Mouse (Mus musculus) liver, adult 2 months (tissue): ENCODE measurements around the gene Rela. TPM values are rescaled to one million over a fixed set of nuclear protein-coding genes. Genes with fewer than 3 reads are reported as not detected.

Experiments used
- DNase-seq: peaks from one replicate; pipeline ENCODE4 v3.0.0-alpha.2; 2011; ENCODE audit warnings: low read depth, low spot score; ENCODE audit errors: extremely low read depth
- H3K27ac ChIP-seq: fragments of 200-500 bp; replicated peaks from 2 replicates; pipeline ENCODE4 v1.5.1; 2012; ENCODE audit warnings: low read depth, mild to moderate bottlenecking, control low read depth, inconsistent platforms, low read length; ENCODE audit not compliant: insufficient read depth
- H3K27me3 ChIP-seq: fragments of 200-500 bp; 2 replicates; pipeline ENCODE4 v1.6.1; 2012; ENCODE audit warnings: mild to moderate bottlenecking, moderate library complexity, low read length, inconsistent platforms; ENCODE audit not compliant: control insufficient read depth, insufficient read depth
- H3K36me3 ChIP-seq: fragments of 200-500 bp; 2 replicates; pipeline ENCODE4 v1.6.1; 2012; ENCODE audit warnings: low read length, inconsistent platforms; ENCODE audit not compliant: control insufficient read depth, insufficient read depth
- H3K4me1 ChIP-seq: fragments of 200-500 bp; 2 replicates; pipeline ENCODE4 v1.6.1; 2011; ENCODE audit warnings: low read length; ENCODE audit not compliant: control insufficient read depth, insufficient read depth
- H3K4me3 ChIP-seq: fragments of 200-500 bp; 2 replicates; pipeline ENCODE4 v1.5.1; 2011; ENCODE audit warnings: low read depth, mild to moderate bottlenecking, control low read depth, low read length, moderate library complexity; ENCODE audit not compliant: insufficient read depth
- H3K79me2 ChIP-seq: fragments of 200-500 bp; 2 replicates; pipeline ENCODE4 v1.6.1; 2012; ENCODE audit warnings: inconsistent platforms, mild to moderate bottlenecking, low read length, moderate library complexity; ENCODE audit not compliant: control insufficient read depth, insufficient read depth
- H3K9ac ChIP-seq: fragments of 200-500 bp; 2 replicates; pipeline ENCODE4 v1.6.1; 2012; ENCODE audit warnings: low read depth, mild to moderate bottlenecking, control low read depth, inconsistent platforms, low read length
- CTCF ChIP-seq: fragments of 200-500 bp; IDR thresholded peaks from 2 replicates; pipeline ENCODE4 v1.5.1; 2011; ENCODE audit warnings: low read depth, low read length, control low read depth
- POLR2A ChIP-seq: fragments of 200-500 bp; IDR thresholded peaks from 2 replicates; pipeline ENCODE4 v1.6.1; 2011; ENCODE audit warnings: low read length, control low read depth; ENCODE audit not compliant: insufficient read depth; ENCODE audit errors: extremely low read depth
- WGBS: fragments of 180-500 bp; shearing (Covaris S2); methylation state at CpG from one replicate; pipeline ENCODE4 v1.1.7; 2018; 5-methylcytosine and 5-hydroxymethylcytosine counted together
- polyA plus RNA-seq: library from polyadenylated mRNA; depleted of rRNA; stranded (reverse); fragments of >200 nt; gene quantifications from 2 replicates; pipeline ENCODE4 v1.2.3, GENCODE M21; 2012
- total RNA-seq: library from RNA; depleted of rRNA; stranded (reverse); fragments of >200 nt; gene quantifications from 2 replicates; pipeline ENCODE4 v1.2.3, GENCODE M21; 2014

The Rela gene
- total and polyA plus RNA-seq, 2 experiments: 7.6 to 65.7 TPM

- H3K79me2 ChIP-seq: no peaks in the 10 kb centered on the region
- no peak overlapping the region for H3K9ac ChIP-seq
- no peak for DNase-seq
- WGBS: 90% methylated on average over 6 of the region's 6 CpGs
- no peak for TF ChIP-seq POLR2A
- H3K4me1 ChIP-seq: peaks cover 17% of the 10 kb centered on the region
- no peak overlapping the region for H3K4me3 ChIP-seq
- H3K27ac ChIP-seq: no peak overlapping the region
- H3K27me3 ChIP-seq: no peaks in the 10 kb centered on the region
- H3K36me3 ChIP-seq: peaks cover 26% of the 10 kb centered on the region
Observed at GRCm38 (mm10) chr19:5647791-5648190, 10.5 kb downstream of the Rela start.

GRCm38 (mm10) chr19:5648401-5649297, 11.4 kb downstream of the Rela start:
- H3K27ac ChIP-seq: peak overlapping the region; percentile 73
- H3K9ac ChIP-seq: peak overlapping the region; percentile 50
- no peaks in the 10 kb centered on the region for H3K27me3 ChIP-seq
- peak overlapping the region; percentile 28; the same call in 1 of the 2 replicates for H3K4me3 ChIP-seq
- H3K4me1 ChIP-seq: peaks cover 17% of the 10 kb centered on the region
- DNase-seq: peak; percentile 77
- no peak for TF ChIP-seq CTCF
- no peak for TF ChIP-seq POLR2A
- H3K36me3 ChIP-seq: peaks cover 24% of the 10 kb centered on the region; the same call in 1 of the 2 replicates
- no peaks in the 10 kb centered on the region for H3K79me2 ChIP-seq
- WGBS: 5% methylated on average over 26 of the region's 26 CpGs

GRCm38 (mm10) chr19:5649298-5649741, 12.0 kb downstream of the Rela start:
- Histone ChIP-seq H3K9ac (peak overlapping the region; percentile 36), H3K4me1 (peaks cover 17% of the 10 kb centered on the region), H3K4me3 (peak overlapping the region; percentile 28; the same call in 1 of the 2 replicates), H3K36me3 (peaks cover 18% of the 10 kb centered on the region; the same call in 1 of the 2 replicates), H3K79me2 (no peaks in the 10 kb centered on the region), H3K27ac (peak overlapping the region; percentile 73), H3K27me3 (no peaks in the 10 kb centered on the region)
- peak; percentile 70 for DNase-seq
- 22% methylated on average over 6 of the region's 6 CpGs for WGBS
- no peak for TF ChIP-seq CTCF
- no peak for TF ChIP-seq POLR2A

- no peak for DNase-seq
- TF ChIP-seq POLR2A (no peak), CTCF (no peak)
- H3K4me3 ChIP-seq: no peak overlapping the region
- no peak overlapping the region for H3K27ac ChIP-seq
- 87% methylated on average over 13 of the region's 13 CpGs for WGBS
- peaks cover 17% of the 10 kb centered on the region for H3K4me1 ChIP-seq
- H3K27me3 ChIP-seq: no peaks in the 10 kb centered on the region
- H3K79me2 ChIP-seq: no peaks in the 10 kb centered on the region
- no peak overlapping the region for H3K9ac ChIP-seq
- H3K36me3 ChIP-seq: no peaks in the 10 kb centered on the region; the same call in 1 of the 2 replicates
Observed at GRCm38 (mm10) chr19:5651502-5652274, 14.4 kb downstream of the Rela start.

- DNase-seq: no peak
- H3K27me3 ChIP-seq: no peaks in the 10 kb centered on the region
- no peak overlapping the region for H3K4me3 ChIP-seq
- no peak overlapping the region for H3K9ac ChIP-seq
- WGBS: 92% methylated on average over 6 of the region's 6 CpGs
- H3K36me3 ChIP-seq: no peaks in the 10 kb centered on the region; the same call in 1 of the 2 replicates
- no peaks in the 10 kb centered on the region for H3K79me2 ChIP-seq
- TF ChIP-seq POLR2A (no peak), CTCF (no peak)
- H3K27ac ChIP-seq: no peak overlapping the region
- H3K4me1 ChIP-seq: peaks cover 17% of the 10 kb centered on the region
Observed at GRCm38 (mm10) chr19:5652570-5652969, 15.3 kb downstream of the Rela start.
